Mouse (Mus musculus): Measurements from ENCODE around the gene Pelp1.

GRCm38 (mm10) chr11:70347861-70348260, 62.0 kb downstream of the Pelp1 start:
- TF ChIP-seq GATA1 (IDR thresholded peaks at IDR 0.05; ENCODE audit: borderline replicate concordance, low read length) (no peak), FLI1 (IDR thresholded peaks at IDR 0.05; ENCODE audit: low read length) (no peak)
